In the genomic region with DNA sequence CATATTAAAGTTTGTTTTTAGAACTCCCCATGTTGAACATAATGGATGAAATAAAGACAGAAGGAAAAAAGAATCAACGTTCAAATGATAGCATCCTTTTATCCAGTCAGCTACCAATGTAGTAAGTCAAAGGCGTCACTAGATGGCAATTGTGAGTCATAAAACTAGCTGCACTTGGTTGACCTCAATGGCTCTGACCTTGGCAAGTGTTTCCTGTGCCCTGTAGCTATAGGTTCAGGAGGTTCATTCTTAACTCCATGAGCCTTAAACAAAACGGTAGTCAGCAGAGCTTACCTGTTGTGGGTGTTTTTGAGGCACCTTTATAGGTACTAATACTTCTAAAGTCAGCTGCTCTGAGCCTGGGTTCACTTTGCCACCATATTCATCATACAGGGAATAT, we compare ENCODE assay signal across 8 mouse cellular contexts.
A peak's percentile ranks its signal among the peaks of the same experiment; 100 is the strongest.
DNase-seq lines count a peak whose midpoint lies in the region; ATAC-seq lines count a peak whose summit lies in the region.

No protein-coding gene starts in this region.

- no peak overlapping the region for H3K9ac ChIP-seq in forebrain, embryonic 11.5 days (ENCODE audit: low read length)
- no peak overlapping the region for H3K9ac ChIP-seq in midbrain, embryonic 16.5 days (ENCODE audit: low read depth, low read length)
- no peak overlapping the region for H3K9ac ChIP-seq in midbrain, embryonic 14.5 days (replicated peaks; ENCODE audit: low read length)

- DNase-seq in forebrain, embryonic 11.5 days (ENCODE audit: low spot score), result no peak
- no peak for DNase-seq in forebrain, embryonic 10.5 days (ENCODE audit: extremely low spot score, low spot score)
- peak; percentile 14 for DNase-seq in midbrain, embryonic 10.5 days (ENCODE audit: low spot score)
- DNase-seq in cerebellum, postnatal 14 days, result peak; percentile 45 to 50
- DNase-seq in midbrain, embryonic 14.5 days, result peak; percentile 79
- no peak for DNase-seq in spleen, adult 18-20 months

- ATAC-seq in forebrain, embryonic 11.5 days (replicated peaks; ENCODE audit: low FRiP score), result peak; percentile 60
- no peak for ATAC-seq in midbrain, embryonic 16.5 days
- ATAC-seq in inflammation-experienced regulatory T-cells, adult 6 months, result peak; percentile 50
- peak; percentile 43; the same call in 1 of the 2 replicates for ATAC-seq in midbrain, embryonic 14.5 days (ENCODE audit: low FRiP score, low TSS enrichment)

- H3K4me1 ChIP-seq in forebrain, embryonic 11.5 days (replicated peaks; ENCODE audit: control insufficient read depth, insufficient read depth, low read length), result no peaks in the 10 kb centered on the region
- H3K4me1 ChIP-seq in forebrain, embryonic 10.5 days, result no peaks in the 10 kb centered on the region
- H3K4me1 ChIP-seq in midbrain, embryonic 10.5 days, result no peaks in the 10 kb centered on the region
- H3K4me1 ChIP-seq in midbrain, embryonic 16.5 days (ENCODE audit: control insufficient read depth, insufficient read depth, low read length), result no peaks in the 10 kb centered on the region
- no peaks in the 10 kb centered on the region for H3K4me1 ChIP-seq in midbrain, embryonic 14.5 days (ENCODE audit: control insufficient read depth, insufficient read depth, low read length)

- no peak overlapping the region for H3K27ac ChIP-seq in forebrain, embryonic 11.5 days (ENCODE audit: low read depth, low read length)
- H3K27ac ChIP-seq in forebrain, embryonic 10.5 days, result no peak overlapping the region
- H3K27ac ChIP-seq in midbrain, embryonic 10.5 days (replicated peaks), result no peak overlapping the region
- no peak overlapping the region for H3K27ac ChIP-seq in midbrain, embryonic 16.5 days (ENCODE audit: low read length)
- no peak overlapping the region for H3K27ac ChIP-seq in midbrain, embryonic 14.5 days (replicated peaks; ENCODE audit: low read depth, low read length)

- no peaks in the 10 kb centered on the region for H3K27me3 ChIP-seq in forebrain, embryonic 11.5 days (ENCODE audit: control insufficient read depth, insufficient read depth, low read length)
- H3K27me3 ChIP-seq in forebrain, embryonic 10.5 days (ENCODE audit: poor library complexity, severe bottlenecking), result no peaks in the 10 kb centered on the region
- H3K27me3 ChIP-seq in midbrain, embryonic 10.5 days (ENCODE audit: low read depth, poor library complexity, severe bottlenecking), result no peaks in the 10 kb centered on the region
- H3K27me3 ChIP-seq in midbrain, embryonic 16.5 days (ENCODE audit: control insufficient read depth, insufficient read depth, low read depth, low read length), result no peaks in the 10 kb centered on the region
- H3K27me3 ChIP-seq in midbrain, embryonic 14.5 days (ENCODE audit: control insufficient read depth, insufficient read depth, low read length), result no peaks in the 10 kb centered on the region

- H3K4me3 ChIP-seq in forebrain, embryonic 11.5 days (ENCODE audit: low read depth, low read length), result no peak overlapping the region
- H3K4me3 ChIP-seq in forebrain, embryonic 10.5 days, result no peak overlapping the region
- no peak overlapping the region for H3K4me3 ChIP-seq in midbrain, embryonic 10.5 days
- H3K4me3 ChIP-seq in midbrain, embryonic 16.5 days (ENCODE audit: low read depth, low read length), result no peak overlapping the region
- H3K4me3 ChIP-seq in midbrain, embryonic 14.5 days (replicated peaks; ENCODE audit: low read depth, low read length), result no peak overlapping the region

- WGBS in forebrain, embryonic 11.5 days, result 25% methylated on average over 3 of the region's 3 CpGs
- WGBS in forebrain, embryonic 10.5 days, result 19% methylated on average over 3 of the region's 3 CpGs
- 12% methylated on average over 3 of the region's 3 CpGs for WGBS in midbrain, embryonic 10.5 days
- 11% methylated on average over 3 of the region's 3 CpGs for WGBS in midbrain, embryonic 16.5 days
- WGBS in midbrain, embryonic 14.5 days, result 17% methylated on average over 3 of the region's 3 CpGs

- H3K9me3 ChIP-seq in forebrain, embryonic 11.5 days (ENCODE audit: control insufficient read depth, low read length), result no peaks in the 10 kb centered on the region
- H3K9me3 ChIP-seq in forebrain, embryonic 10.5 days, result no peaks in the 10 kb centered on the region
- no peaks in the 10 kb centered on the region for H3K9me3 ChIP-seq in midbrain, embryonic 10.5 days (replicated peaks)
- no peaks in the 10 kb centered on the region for H3K9me3 ChIP-seq in midbrain, embryonic 16.5 days (replicated peaks; ENCODE audit: control insufficient read depth, low read length, poor library complexity, severe bottlenecking)
- no peaks in the 10 kb centered on the region for H3K9me3 ChIP-seq in midbrain, embryonic 14.5 days (ENCODE audit: control insufficient read depth, low read length)

- H3K36me3 ChIP-seq in forebrain, embryonic 11.5 days (ENCODE audit: control insufficient read depth, insufficient read depth, low read length), result no peaks in the 10 kb centered on the region
- H3K36me3 ChIP-seq in forebrain, embryonic 10.5 days (replicated peaks), result no peaks in the 10 kb centered on the region
- H3K36me3 ChIP-seq in midbrain, embryonic 10.5 days, result no peaks in the 10 kb centered on the region
- H3K36me3 ChIP-seq in midbrain, embryonic 16.5 days (ENCODE audit: control insufficient read depth, insufficient read depth, low read length), result no peaks in the 10 kb centered on the region
- no peaks in the 10 kb centered on the region for H3K36me3 ChIP-seq in midbrain, embryonic 14.5 days (ENCODE audit: control insufficient read depth, insufficient read depth, low read length)

- H3K4me2 ChIP-seq in forebrain, embryonic 11.5 days (ENCODE audit: low read depth, low read length, severe bottlenecking), result no peak overlapping the region
- no peak overlapping the region for H3K4me2 ChIP-seq in midbrain, embryonic 16.5 days (ENCODE audit: low read length)
- no peak overlapping the region for H3K4me2 ChIP-seq in midbrain, embryonic 14.5 days (ENCODE audit: low read length)

Comparison
In these comparisons a context has a peak if more than half of its experiments do, and no peak if none do; other contexts are left out.
1. DNase-seq: peak in midbrain, embryonic 10.5 days (single experiment), cerebellum, postnatal 14 days (2 of 2) and midbrain, embryonic 14.5 days (single experiment); none in forebrain, embryonic 11.5 days (single experiment), forebrain, embryonic 10.5 days (single experiment) and spleen, adult 18-20 months (0 of 2).